Mouse (Mus musculus) neural tube, embryonic 10.5 days (tissue): ENCODE results near the gene Galnt12.
A peak's percentile ranks its signal among the peaks of the same experiment; 100 is the strongest.

Experiments
- DNase-seq: peaks from one replicate; pipeline ENCODE4 v3.0.0-alpha.2; 2017; ENCODE audit warnings: low spot score; ENCODE audit errors: extremely low spot score

Galnt12 gene

DNA sequence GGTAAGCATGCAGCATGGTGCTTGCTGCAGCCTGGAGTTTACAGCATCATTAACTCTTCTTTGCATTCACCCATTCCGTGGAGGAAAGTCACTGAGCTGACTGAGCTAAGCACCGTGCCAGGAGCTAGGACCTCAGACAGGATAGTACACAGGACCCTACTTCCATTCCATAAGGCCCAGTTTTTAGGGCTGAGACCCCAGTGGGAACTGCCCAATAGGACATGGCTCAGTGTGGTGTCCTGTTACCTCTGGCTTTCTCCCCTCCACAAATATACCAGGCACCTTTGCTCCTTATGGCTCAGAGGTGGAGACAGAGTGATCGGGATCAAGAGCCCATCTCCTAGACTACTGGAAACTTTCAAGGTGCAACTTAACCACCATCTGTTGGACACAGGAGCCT, 59.1 kb downstream of the Galnt12 start:
- no peak for DNase-seq

DNA sequence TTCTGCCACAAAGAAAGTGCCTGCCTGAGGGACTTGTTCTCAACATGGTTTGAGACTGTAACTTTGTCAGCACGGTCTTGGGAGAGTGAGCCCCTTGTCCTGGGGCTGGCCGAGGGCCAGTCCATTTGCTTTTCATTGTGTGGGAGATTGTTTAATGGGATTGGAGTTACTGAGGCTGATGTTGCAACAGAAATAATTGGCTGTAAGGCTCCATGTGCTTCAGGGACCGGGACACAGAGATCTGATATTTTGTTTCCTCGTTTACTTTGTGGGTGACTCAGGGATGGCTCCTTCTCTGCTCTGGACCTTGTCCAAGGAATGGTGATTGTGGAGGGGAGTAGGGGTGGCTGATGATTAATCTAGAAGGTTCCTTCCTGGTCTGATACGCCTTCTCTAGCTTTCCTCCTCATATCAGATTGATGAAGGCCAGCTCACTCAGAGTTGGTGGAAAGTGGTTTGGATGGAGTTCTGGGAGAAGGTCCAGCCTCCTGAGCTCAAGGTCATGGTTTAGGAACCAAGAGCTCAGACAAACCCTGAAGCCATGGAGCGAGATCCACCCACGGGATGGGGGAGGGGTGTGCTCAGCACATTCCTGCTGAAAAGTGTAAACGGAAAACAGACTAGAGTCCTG, 60.0 kb downstream of the Galnt12 start:
- DNase-seq: no peak

- DNase-seq: peak; percentile 38
Measured at GRCm38 (mm10) chr4:47161103-47161755, 69.5 kb downstream of the Galnt12 start.

GRCm38 (mm10) chr4:47161756-47162587, 70.3 kb downstream of the Galnt12 start:
- no peak for DNase-seq

DNA sequence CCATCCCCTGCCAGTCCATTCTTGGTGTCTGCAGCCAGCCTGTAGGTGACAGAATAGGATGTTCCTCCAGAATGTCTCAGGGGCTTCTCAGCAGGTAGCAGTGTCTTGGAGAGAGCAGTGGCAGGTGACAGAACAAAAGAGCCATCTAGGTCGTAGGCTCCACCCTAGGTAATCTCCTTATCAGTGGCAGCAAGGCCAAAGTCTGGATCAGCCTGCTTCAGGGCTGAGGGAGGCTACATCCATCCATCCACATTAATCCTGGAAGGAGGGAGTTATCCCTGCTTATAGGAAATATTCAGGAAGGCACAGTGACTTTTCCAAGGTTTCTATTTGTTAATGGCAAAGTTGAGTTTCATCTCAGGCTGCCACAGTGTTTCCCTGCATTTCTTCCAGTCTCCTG, 80.6 kb downstream of the Galnt12 start:
- no peak for DNase-seq
